ENCODE assay signal across 30 mouse cellular contexts in genomic region chr16:30678708-30679492, GRCm38 (mm10).
DNase-seq lines count a peak whose midpoint lies in the region; ATAC-seq and TF ChIP-seq lines count a peak whose summit lies in the region.
"Had no signal": no experiment of that assay in that cellular context is flagged by ENCODE, and none has a peak within 500 bp of the region (broad histone marks: within the 10 kb centered on the region; RNA-seq: fewer than 3 reads in every experiment).

No protein-coding gene starts in this region.

- H3K27me3 ChIP-seq in spleen, adult 2 months (ENCODE audit: control insufficient read depth, insufficient read depth, low read length) = no peaks in the 10 kb centered on the region
- H3K27me3 ChIP-seq in forebrain, embryonic 12.5 days = no peaks in the 10 kb centered on the region
- H3K27me3 ChIP-seq: embryonic facial prominence, embryonic 13.5 days; forebrain, embryonic 13.5 days; intestine, embryonic 15.5 days; limb, embryonic 12.5 days; liver, embryonic 12.5 days; neural tube, embryonic 15.5 days; Patski had no signal

- peak; percentile 41 to 84 for DNase-seq in spleen, adult 2 months (ENCODE audit: low read depth in 1 of 2, low spot score in 2 of 2)
- no peak for DNase-seq in spleen, postnatal 10 days (ENCODE audit: low spot score in 2 of 2)
- DNase-seq in CD4-positive, CD25-positive, alpha-beta regulatory T cell, adult 2 months (ENCODE audit: low read depth, low spot score) = peak; percentile 76
- DNase-seq in induced T-regulatory cell, adult 2 months (ENCODE audit: low read depth) = peak; percentile 60
- no peak for DNase-seq in embryo, embryonic 10 days (ENCODE audit: low spot score)
- DNase-seq in cerebellum, adult 8-10 months = no peak
- DNase-seq: adrenal gland, adult 8-10 months; cerebellum, adult 18-20 months; cerebellum, postnatal 25 days; embryo, embryonic 11 days; gastrocnemius, adult 2 months; heart, postnatal 4 days; kidney, adult 8-10 months; kidney, postnatal 10 days; layer of hippocampus, postnatal 36 days; lung, embryonic 14.5 days; thymus, adult 18-20 months had no signal

- no peak overlapping the region for H3K4me2 ChIP-seq in forebrain, embryonic 12.5 days
- H3K4me2 ChIP-seq: embryonic facial prominence, embryonic 13.5 days; forebrain, embryonic 13.5 days; hindbrain, embryonic 14.5 days; intestine, embryonic 15.5 days; limb, embryonic 12.5 days; liver, embryonic 12.5 days; lung, embryonic 14.5 days; midbrain, embryonic 11.5 days; neural tube, embryonic 15.5 days had no signal

- H3K9me3 ChIP-seq in forebrain, embryonic 12.5 days = no peaks in the 10 kb centered on the region
- H3K9me3 ChIP-seq: embryonic facial prominence, embryonic 13.5 days; forebrain, embryonic 13.5 days; G1E; heart, embryonic 10.5 days; intestine, embryonic 15.5 days; limb, embryonic 12.5 days; liver, embryonic 12.5 days; neural tube, embryonic 15.5 days had no signal

- ATAC-seq in forebrain, embryonic 12.5 days (ENCODE audit: low FRiP score) = no peak
- ATAC-seq: forebrain, embryonic 13.5 days; intestine, embryonic 15.5 days; liver, embryonic 12.5 days; Patski had no signal

- peak overlapping the region; percentile 97 for H3K27ac ChIP-seq in spleen, adult 2 months (ENCODE audit: insufficient read depth, low read length)
- no peak overlapping the region for H3K27ac ChIP-seq in forebrain, embryonic 12.5 days
- H3K27ac ChIP-seq: embryonic facial prominence, embryonic 13.5 days; forebrain, embryonic 13.5 days; gastrocnemius, adult 2 months; heart, embryonic 10.5 days; hindbrain, embryonic 14.5 days; intestine, embryonic 15.5 days; limb, embryonic 12.5 days; liver, embryonic 12.5 days; neural tube, embryonic 15.5 days had no signal

- H3K4me3 ChIP-seq in spleen, adult 2 months (ENCODE audit: extremely low read depth, insufficient read depth, insufficient read length) = peak overlapping the region; percentile 5; the same call in 1 of the 2 replicates
- H3K4me3 ChIP-seq in forebrain, embryonic 12.5 days (replicated peaks) = no peak overlapping the region
- H3K4me3 ChIP-seq: embryonic facial prominence, embryonic 13.5 days; erythroblast, embryonic 14.5 days; forebrain, embryonic 13.5 days; gastrocnemius, adult 2 months; heart, embryonic 10.5 days; intestine, embryonic 15.5 days; limb, embryonic 12.5 days; liver, embryonic 12.5 days; neural tube, embryonic 15.5 days had no signal

- H3K4me1 ChIP-seq in spleen, adult 2 months (ENCODE audit: control insufficient read depth, insufficient read depth, insufficient read length) = peaks cover 21% of the 10 kb centered on the region
- H3K4me1 ChIP-seq in forebrain, embryonic 12.5 days = no peaks in the 10 kb centered on the region
- H3K4me1 ChIP-seq: embryonic facial prominence, embryonic 13.5 days; forebrain, embryonic 13.5 days; intestine, embryonic 15.5 days; limb, embryonic 12.5 days; liver, embryonic 12.5 days; neural tube, embryonic 15.5 days had no signal

- no peaks in the 10 kb centered on the region for H3K36me3 ChIP-seq in spleen, adult 2 months (ENCODE audit: control insufficient read depth, insufficient read depth, low read length)
- no peaks in the 10 kb centered on the region for H3K36me3 ChIP-seq in forebrain, embryonic 12.5 days (replicated peaks)
- H3K36me3 ChIP-seq: embryonic facial prominence, embryonic 13.5 days; G1E; heart, embryonic 10.5 days; intestine, embryonic 15.5 days; limb, embryonic 12.5 days; liver, embryonic 12.5 days; neural tube, embryonic 15.5 days had no signal

- no peak for TF ChIP-seq POLR2A in spleen, adult 2 months (IDR thresholded peaks at IDR 0.05; ENCODE audit: low read depth, low read length)

- TF ChIP-seq CTCF in spleen, adult 2 months (IDR thresholded peaks at IDR 0.05; ENCODE audit: extremely low read depth, insufficient read depth, insufficient read length, insufficient replicate concordance) = no peak

- H3K9ac ChIP-seq in forebrain, embryonic 12.5 days = no peak overlapping the region
- H3K9ac ChIP-seq: embryonic facial prominence, embryonic 13.5 days; forebrain, embryonic 13.5 days; hindbrain, embryonic 14.5 days; intestine, embryonic 15.5 days; limb, embryonic 12.5 days; liver, embryonic 12.5 days; lung, embryonic 14.5 days; neural tube, embryonic 15.5 days had no signal

- WGBS in spleen, adult 2 months = 33% methylated on average over 9 of the region's 9 CpGs
- WGBS in forebrain, embryonic 12.5 days = 86% methylated on average over 9 of the region's 9 CpGs

Comparison
In these comparisons a context has a peak if more than half of its experiments do, and no peak if none do; other contexts are left out.
1. DNase-seq: peak in spleen, adult 2 months (2 of 2), CD4-positive, CD25-positive, alpha-beta regulatory T cell, adult 2 months (single experiment) and induced T-regulatory cell, adult 2 months (single experiment); none in spleen, postnatal 10 days (0 of 2), embryo, embryonic 10 days (single experiment) and cerebellum, adult 8-10 months (single experiment).